Mouse (Mus musculus) adrenal gland, postnatal 14 days (tissue): ENCODE data around the gene Gm10192. TPM values are rescaled to one million over a fixed set of nuclear protein-coding genes. Genes with fewer than 3 reads are reported as not detected.
A peak's percentile ranks its signal among the peaks of the same experiment; 100 is the strongest.
"Not testable (repeated sequence)": the region's sequence is repeated elsewhere in the genome, so short reads cannot be mapped to it uniquely, and the experiment has no call there.

ENCODE experiments used
- DNase-seq: peaks from one replicate; pipeline ENCODE4 v3.0.0; 2021; ENCODE audit warnings: mixed read lengths
- long read RNA-seq, 2 experiments: library from polyadenylated mRNA; stranded (forward); transcript quantifications; one replicate each; pipeline ENCODE4 v2.0.0; 2021
- total RNA-seq: library from RNA; stranded (reverse); gene quantifications from 2 replicates; pipeline ENCODE4 v1.2.3, GENCODE M21; 2021

The Gm10192 gene
- not detected in 2 replicates for total RNA-seq
- long read RNA-seq, experiment 1, result 0 reads
- long read RNA-seq, experiment 2, result 0 reads

GRCm38 (mm10) chr4:97183066-97183465 is at the start of gene Gm10192:
Gene Gm10192 (minus strand): TSS chr4:97183166.
- not testable (repeated sequence) for DNase-seq

GRCm38 (mm10) chr4:97230411-97231104 is 47.6 kb upstream of the Gm10192 start:
- no peak for DNase-seq

GRCm38 (mm10) chr4:97219701-97220100 is 36.7 kb upstream of the Gm10192 start:
- DNase-seq, result no peak

- no peak for DNase-seq
Measured at GRCm38 (mm10) chr4:97217906-97218305, 34.9 kb upstream of the Gm10192 start.

GRCm38 (mm10) chr4:97212514-97212913 is 29.5 kb upstream of the Gm10192 start:
- DNase-seq, result no peak

DNA sequence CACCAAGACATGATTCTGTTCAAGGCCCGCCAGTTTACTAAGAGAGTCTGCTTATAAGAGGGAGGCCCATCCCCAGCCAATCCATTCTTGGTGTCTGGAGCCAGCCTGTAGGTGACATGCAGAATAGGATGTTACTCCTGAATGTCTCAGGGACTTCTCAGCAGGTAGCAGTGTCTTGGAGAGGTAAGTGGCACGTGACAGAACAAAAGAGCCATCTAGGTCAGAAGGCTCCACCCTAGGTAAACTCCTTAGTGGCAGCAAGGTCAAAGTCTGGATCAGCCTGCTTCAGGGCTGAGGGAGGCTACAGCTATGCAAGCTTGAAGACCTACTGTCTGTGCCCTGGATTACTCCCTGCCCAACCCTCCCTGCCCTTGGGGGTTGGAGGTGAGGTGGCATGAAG is 20.0 kb upstream of the Gm10192 start:
- DNase-seq, result not testable (repeated sequence)

- peak; percentile 51 for DNase-seq
Measured at GRCm38 (mm10) chr4:97193176-97193575, 10.2 kb upstream of the Gm10192 start.

GRCm38 (mm10) chr4:97192601-97193000 is 9.6 kb upstream of the Gm10192 start:
- no peak for DNase-seq

- DNase-seq, result no peak
Measured at GRCm38 (mm10) chr4:97180396-97180795, 2.6 kb downstream of the Gm10192 start.

DNA sequence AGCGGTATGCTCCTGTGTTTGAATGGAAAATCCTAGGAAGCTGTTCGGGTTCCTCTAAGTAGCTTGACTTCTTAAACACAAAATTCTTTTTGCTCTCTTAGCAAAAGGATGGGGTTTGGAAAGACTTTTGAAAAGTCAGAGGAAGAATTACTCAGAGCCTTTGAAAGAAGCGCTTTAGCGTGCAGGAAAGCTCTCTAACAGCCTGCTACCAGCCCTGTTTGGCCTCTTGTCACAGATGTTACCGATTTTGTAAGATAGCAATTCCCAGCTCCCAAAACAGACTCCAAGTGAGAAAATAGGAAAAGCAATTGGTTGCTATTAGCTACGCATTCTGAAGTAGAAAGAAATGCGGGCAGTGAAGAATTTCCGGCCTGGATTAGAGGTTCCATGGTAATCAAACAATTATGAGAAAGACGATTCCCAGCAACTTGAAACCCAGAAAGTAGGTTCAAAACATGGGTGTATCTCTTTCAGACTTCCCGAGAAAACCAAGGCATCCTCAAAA is 26.1 kb downstream of the Gm10192 start:
- DNase-seq, result no peak

GRCm38 (mm10) chr4:97156084-97156483 is 26.9 kb downstream of the Gm10192 start:
- no peak for DNase-seq

DNA sequence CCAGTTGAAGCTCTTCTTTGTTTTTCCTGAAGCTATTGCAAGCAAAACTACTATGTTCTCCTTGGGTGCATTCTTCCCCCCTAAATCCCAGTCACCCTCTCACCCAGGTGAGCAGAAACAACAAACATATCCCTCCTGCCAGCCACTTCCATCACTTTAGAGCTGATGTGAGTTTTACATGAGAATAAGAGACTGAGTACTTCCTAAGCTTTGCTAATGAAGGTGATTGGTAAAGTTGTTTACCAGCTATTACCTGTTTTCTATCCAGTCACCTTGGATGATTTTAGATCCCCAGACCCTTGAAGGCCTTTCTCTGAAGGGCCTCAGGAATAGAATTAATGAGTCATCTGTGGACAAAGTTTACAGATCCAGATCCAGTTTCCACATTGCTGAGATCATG is 29.4 kb downstream of the Gm10192 start:
- DNase-seq, result no peak

DNA sequence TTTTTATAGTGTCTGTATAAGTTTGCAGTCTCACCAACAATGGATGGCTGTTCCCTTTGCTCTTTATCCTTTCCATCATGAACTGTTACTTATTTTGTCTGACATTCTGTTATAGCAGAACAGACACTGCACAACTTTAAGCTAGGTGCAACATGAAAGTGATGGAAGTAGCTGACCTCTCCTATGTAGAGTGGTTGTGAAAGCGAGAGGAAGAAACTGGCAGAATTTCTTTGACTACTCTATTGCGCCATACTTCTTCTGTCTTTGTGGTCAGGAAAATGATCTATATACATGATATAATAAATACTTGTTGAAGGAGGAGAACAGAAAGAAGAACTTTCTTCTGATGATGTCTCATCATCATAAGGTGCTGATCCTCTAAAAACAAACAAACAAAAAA is 40.5 kb downstream of the Gm10192 start:
- DNase-seq, result no peak
